Mouse (Mus musculus) intestine, embryonic 15.5 days (tissue): ENCODE measurements around the gene Gpr161. TPM values are rescaled to one million over a fixed set of nuclear protein-coding genes. Genes with fewer than 3 reads are reported as not detected.
"Not testable (repeated sequence)": the region's sequence is repeated elsewhere in the genome, so short reads cannot be mapped to it uniquely, and the experiment has no call there.

Experiments used
- ATAC-seq: fragments of 200-750 bp; cut with Nextera tagmentation; 2 replicates; pipeline ENCODE4 v1.8.0; 2017; ENCODE audit warnings: moderate TSS enrichment, moderate library complexity
- H3K27ac ChIP-seq: fragments of 300-500 bp; sonication (generic); 2 replicates; pipeline ENCODE4 v1.5.1; 2015; ENCODE audit warnings: mild to moderate bottlenecking, inconsistent platforms
- H3K27me3 ChIP-seq: fragments of 300-500 bp; sonication (generic); replicated peaks from 2 replicates; pipeline ENCODE4 v1.6.1; 2015; ENCODE audit warnings: inconsistent platforms
- H3K36me3 ChIP-seq: fragments of 300-500 bp; sonication (generic); 2 replicates; pipeline ENCODE4 v1.6.1; 2015; ENCODE audit warnings: inconsistent platforms
- H3K4me1 ChIP-seq: fragments of 300-500 bp; sonication (generic); replicated peaks from 2 replicates; pipeline ENCODE4 v1.6.1; 2015; ENCODE audit warnings: inconsistent platforms
- H3K4me2 ChIP-seq: fragments of 300-500 bp; sonication (generic); replicated peaks from 2 replicates; pipeline ENCODE4 v1.6.1; 2015; ENCODE audit warnings: mild to moderate bottlenecking, inconsistent platforms
- H3K4me3 ChIP-seq: fragments of 300-500 bp; sonication (generic); replicated peaks from 2 replicates; pipeline ENCODE4 v1.5.1; 2015; ENCODE audit warnings: inconsistent platforms
- H3K9ac ChIP-seq: fragments of 300-500 bp; sonication (generic); 2 replicates; pipeline ENCODE4 v1.6.1; 2015; ENCODE audit warnings: inconsistent platforms
- H3K9me3 ChIP-seq: fragments of 300-500 bp; sonication (generic); 2 replicates; pipeline ENCODE4 v1.6.1; 2016; ENCODE audit warnings: inconsistent platforms
- WGBS: fragments of 180-500 bp; shearing (Covaris S2); methylation state at CpG from one replicate; pipeline ENCODE4 v1.1.7; 2015; 5-methylcytosine and 5-hydroxymethylcytosine counted together
- polyA plus RNA-seq: library from polyadenylated mRNA; unstranded; fragments of >200 nt; fragmentation: Nextera tagmentation; extraction: Ambion mirVana; gene quantifications from 2 replicates; pipeline ENCODE4 v1.2.1, GENCODE M21; 2015

The Gpr161 gene
- polyA plus RNA-seq, 1 experiment from 2014 or later: 0.92 TPM

DNA sequence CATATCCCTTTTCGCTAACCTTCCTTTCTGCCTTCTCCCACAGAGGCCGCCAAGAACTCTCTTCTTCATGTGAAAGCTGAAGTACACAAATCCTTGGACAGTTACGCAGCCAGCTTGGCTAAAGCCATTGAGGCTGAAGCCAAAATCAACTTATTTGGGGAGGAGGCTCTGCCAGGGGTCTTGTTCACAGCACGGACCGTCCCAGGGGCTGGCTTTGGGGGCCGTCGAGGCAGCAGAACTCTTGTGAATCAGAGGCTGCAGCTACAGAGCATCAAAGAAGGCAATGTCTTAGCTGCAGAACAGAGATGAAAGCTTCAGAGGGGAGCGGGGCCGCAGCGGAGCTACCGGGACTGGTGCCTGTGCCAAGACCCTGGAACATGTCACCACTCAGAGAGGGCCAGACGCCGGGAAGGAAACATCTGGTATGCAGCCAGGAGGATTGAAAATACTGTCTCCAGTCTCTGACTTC lies 25.8 kb downstream of the Gpr161 start:
- 63% methylated on average over 13 of the region's 13 CpGs for WGBS
- Histone ChIP-seq H3K36me3 (peaks cover 3% of the 10 kb centered on the region; the same call in 1 of the 2 replicates), H3K4me1 (peaks cover 7% of the 10 kb centered on the region), H3K9me3 (no peaks in the 10 kb centered on the region), H3K9ac (no peak overlapping the region), H3K27me3 (no peaks in the 10 kb centered on the region), H3K27ac (peak overlapping the region; percentile 64), H3K4me2 (no peak overlapping the region), H3K4me3 (no peak overlapping the region)
- peak; percentile 45; the same call in 1 of the 2 replicates for ATAC-seq

- 70% methylated on average over 7 of the region's 7 CpGs for WGBS
- H3K9me3 ChIP-seq: no peaks in the 10 kb centered on the region
- peaks cover 7% of the 10 kb centered on the region for H3K4me1 ChIP-seq
- H3K9ac ChIP-seq: no peak overlapping the region
- no peak overlapping the region for H3K4me3 ChIP-seq
- 0 out of 2 replicates have a peak overlapping the region, but pooled peaks have one; percentile 64 for H3K27ac ChIP-seq
- 0 out of 2 replicates have a peak, but pooled peaks have one; percentile 2 for ATAC-seq
- peaks cover 3% of the 10 kb centered on the region; the same call in 1 of the 2 replicates for H3K36me3 ChIP-seq
- no peak overlapping the region for H3K4me2 ChIP-seq
- no peaks in the 10 kb centered on the region for H3K27me3 ChIP-seq
Observed at GRCm38 (mm10) chr1:165321891-165322290, 26.3 kb downstream of the Gpr161 start.

DNA sequence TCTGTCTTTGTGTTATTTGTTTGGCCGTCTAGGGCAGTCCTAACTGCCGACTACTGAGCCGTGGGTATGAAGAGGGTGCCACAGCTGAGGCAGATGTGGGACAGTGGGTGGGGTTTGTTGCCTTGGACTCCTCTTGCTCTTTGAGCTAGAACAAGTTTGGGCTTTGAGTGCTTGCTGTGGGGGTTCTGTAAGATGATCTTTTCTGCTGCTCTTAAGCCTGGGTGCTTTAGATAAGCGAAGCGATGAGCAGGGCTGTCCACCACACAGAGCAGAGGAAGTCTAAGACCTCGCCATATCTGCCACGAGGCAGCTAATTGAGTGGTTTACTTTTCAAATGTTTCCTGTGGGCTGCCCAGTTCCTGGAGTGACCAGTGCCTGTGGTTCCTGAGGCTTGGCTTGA lies 27.3 kb downstream of the Gpr161 start:
- Histone ChIP-seq H3K9me3 (no peaks in the 10 kb centered on the region), H3K36me3 (peaks cover 3% of the 10 kb centered on the region; the same call in 1 of the 2 replicates), H3K27me3 (no peaks in the 10 kb centered on the region), H3K4me3 (no peak overlapping the region), H3K4me2 (no peak overlapping the region), H3K27ac (no peak overlapping the region), H3K9ac (no peak overlapping the region), H3K4me1 (peaks cover 7% of the 10 kb centered on the region)
- ATAC-seq: no peak
- 70% methylated on average over 7 of the region's 7 CpGs for WGBS

GRCm38 (mm10) chr1:165327370-165327769 lies 31.8 kb downstream of the Gpr161 start:
- H3K27me3 ChIP-seq: no peaks in the 10 kb centered on the region
- no peak overlapping the region for H3K27ac ChIP-seq
- no peaks in the 10 kb centered on the region for H3K4me1 ChIP-seq
- ATAC-seq: no peak
- 59% methylated on average over 2 of the region's 2 CpGs for WGBS
- no peak overlapping the region for H3K4me2 ChIP-seq
- peaks cover 3% of the 10 kb centered on the region; the same call in 1 of the 2 replicates for H3K36me3 ChIP-seq
- no peaks in the 10 kb centered on the region for H3K9me3 ChIP-seq
- H3K9ac ChIP-seq: no peak overlapping the region
- H3K4me3 ChIP-seq: no peak overlapping the region

DNA sequence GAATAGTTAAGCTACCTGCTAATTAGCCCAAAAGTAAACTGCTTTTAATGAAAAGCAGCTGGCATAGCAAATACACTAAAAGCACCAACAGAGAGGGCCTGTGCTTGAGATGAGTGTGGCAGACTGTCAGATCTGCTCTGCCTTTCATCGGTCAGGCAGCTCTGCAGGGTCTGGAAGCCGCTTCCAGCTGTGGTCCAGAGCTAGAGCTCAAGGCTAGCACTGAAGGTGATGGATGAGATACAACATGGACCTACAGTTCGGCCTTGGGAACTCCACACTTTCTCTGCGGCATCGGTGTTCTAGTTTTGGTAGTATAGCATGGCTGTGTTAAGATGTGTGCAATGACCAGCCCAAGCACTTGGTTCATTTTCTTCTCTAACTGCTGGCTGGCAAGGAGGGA lies 32.2 kb downstream of the Gpr161 start:
- Histone ChIP-seq H3K4me3 (no peak overlapping the region), H3K4me2 (no peak overlapping the region), H3K27ac (no peak overlapping the region), H3K4me1 (no peaks in the 10 kb centered on the region), H3K9me3 (no peaks in the 10 kb centered on the region), H3K9ac (no peak overlapping the region), H3K36me3 (peaks cover 3% of the 10 kb centered on the region; the same call in 1 of the 2 replicates), H3K27me3 (no peaks in the 10 kb centered on the region)
- WGBS: 63% methylated on average over 5 of the region's 5 CpGs
- no peak for ATAC-seq

DNA sequence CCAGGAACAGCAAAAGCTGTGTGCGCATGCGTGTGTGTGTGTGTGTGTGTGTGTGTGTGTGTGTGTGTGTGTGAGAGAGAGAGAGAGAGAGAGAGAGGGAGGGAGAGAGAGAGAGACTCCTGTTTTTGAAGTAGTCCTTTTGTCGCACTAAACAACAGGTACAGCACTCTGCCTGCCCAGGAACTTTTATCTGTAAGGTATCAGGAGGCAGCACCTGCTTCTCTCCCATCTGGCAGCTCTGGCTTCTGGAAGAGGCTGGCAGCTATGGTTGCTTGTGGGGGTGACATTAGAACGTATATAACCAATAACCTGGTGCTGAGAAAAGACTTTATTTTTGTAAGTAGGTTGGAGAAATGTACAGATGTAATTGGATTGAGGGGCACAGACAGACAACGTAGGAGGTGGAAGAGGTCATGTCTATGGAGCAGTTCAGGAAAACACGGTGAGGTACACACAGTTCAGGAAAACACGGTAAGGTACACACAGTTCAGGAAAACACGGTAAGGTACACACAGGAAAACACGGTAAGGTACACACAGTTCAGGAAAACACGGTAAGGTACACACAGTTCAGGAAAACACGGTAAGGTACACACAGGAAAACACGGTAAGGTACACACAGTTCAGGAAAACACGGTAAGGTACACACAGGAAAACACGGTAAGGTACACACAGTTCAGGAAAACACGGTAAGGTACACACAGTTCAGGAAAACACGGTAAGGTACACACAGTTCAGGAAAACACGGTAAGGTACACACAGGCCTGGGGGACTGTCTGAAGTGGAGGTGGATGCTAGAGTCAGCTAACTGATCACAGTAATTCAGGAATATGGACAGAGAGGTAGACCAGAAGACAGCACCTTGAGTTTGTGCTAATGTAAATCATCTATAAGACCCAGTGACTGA lies 33.0 kb downstream of the Gpr161 start:
- H3K36me3 ChIP-seq, H3K4me3 ChIP-seq, H3K4me2 ChIP-seq, H3K9me3 ChIP-seq, H3K9ac ChIP-seq, H3K27ac ChIP-seq, H3K27me3 ChIP-seq, ATAC-seq, H3K4me1 ChIP-seq: not testable (repeated sequence)
- 89% methylated on average over 17 of the region's 17 CpGs for WGBS

- no peak for ATAC-seq
- Histone ChIP-seq H3K4me3 (no peak overlapping the region), H3K9me3 (no peaks in the 10 kb centered on the region), H3K36me3 (no peaks in the 10 kb centered on the region), H3K27me3 (no peaks in the 10 kb centered on the region), H3K4me2 (no peak overlapping the region), H3K27ac (no peak overlapping the region), H3K4me1 (no peaks in the 10 kb centered on the region), H3K9ac (no peak overlapping the region)
Observed at GRCm38 (mm10) chr1:165330859-165331258, 35.3 kb downstream of the Gpr161 start.

- WGBS: 83% methylated on average over 3 of the region's 3 CpGs
- Histone ChIP-seq H3K27me3 (no peaks in the 10 kb centered on the region), H3K9ac (no peak overlapping the region), H3K36me3 (no peaks in the 10 kb centered on the region), H3K9me3 (no peaks in the 10 kb centered on the region), H3K4me1 (no peaks in the 10 kb centered on the region), H3K27ac (no peak overlapping the region), H3K4me3 (no peak overlapping the region), H3K4me2 (no peak overlapping the region)
- ATAC-seq: no peak
Observed at GRCm38 (mm10) chr1:165332797-165333196, 37.2 kb downstream of the Gpr161 start.

DNA sequence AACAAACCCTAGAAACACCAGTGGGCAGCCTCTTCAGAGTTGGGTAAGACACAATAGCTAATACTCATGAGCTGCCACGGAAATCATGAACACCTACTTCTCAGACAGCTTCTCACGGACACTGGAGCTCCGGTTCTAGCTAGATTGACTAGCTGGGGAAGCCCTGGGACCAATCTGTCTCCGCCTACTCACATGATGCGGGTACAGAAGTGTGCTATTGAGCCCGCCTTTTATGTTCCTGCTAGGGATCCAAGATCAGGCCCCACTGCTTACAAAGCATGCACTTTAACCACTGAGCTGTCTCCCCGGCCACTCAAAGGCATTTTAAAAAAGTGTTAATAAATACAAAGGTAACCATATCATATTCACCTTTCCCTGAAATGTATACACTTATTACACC lies 46.5 kb downstream of the Gpr161 start:
- no peak overlapping the region for H3K4me3 ChIP-seq
- no peak overlapping the region for H3K27ac ChIP-seq
- no peaks in the 10 kb centered on the region for H3K36me3 ChIP-seq
- no peak overlapping the region for H3K9ac ChIP-seq
- peak; percentile 71 for ATAC-seq
- 71% methylated on average over 7 of the region's 7 CpGs for WGBS
- H3K27me3 ChIP-seq: no peaks in the 10 kb centered on the region
- H3K9me3 ChIP-seq: no peaks in the 10 kb centered on the region
- H3K4me2 ChIP-seq: no peak overlapping the region
- H3K4me1 ChIP-seq: no peaks in the 10 kb centered on the region

DNA sequence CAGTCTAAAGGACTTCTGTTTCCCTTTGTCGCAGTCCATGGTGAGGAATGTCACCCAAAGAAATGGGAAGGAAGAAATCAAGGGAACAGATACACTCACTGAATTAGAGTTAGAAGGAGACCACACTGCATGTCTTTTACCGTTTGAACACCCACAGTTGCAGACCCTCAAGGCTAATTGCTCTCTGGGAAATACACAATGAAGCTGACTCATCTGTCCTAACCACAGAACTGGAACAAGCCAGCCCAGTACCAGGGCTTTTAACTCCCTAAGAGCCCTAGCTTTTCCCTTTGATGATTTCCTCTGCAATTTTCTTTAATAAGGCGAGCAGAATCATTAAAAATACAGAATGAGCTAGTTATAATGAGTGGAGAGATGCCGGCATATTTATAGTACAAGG lies 48.9 kb downstream of the Gpr161 start:
- Histone ChIP-seq H3K9me3 (no peaks in the 10 kb centered on the region), H3K4me3 (no peak overlapping the region), H3K36me3 (no peaks in the 10 kb centered on the region), H3K27ac (no peak overlapping the region), H3K27me3 (no peaks in the 10 kb centered on the region), H3K9ac (no peak overlapping the region), H3K4me2 (no peak overlapping the region), H3K4me1 (no peaks in the 10 kb centered on the region)
- WGBS: 68% methylated on average over 4 of the region's 4 CpGs
- no peak for ATAC-seq

GRCm38 (mm10) chr1:165348627-165349026 lies 53.0 kb downstream of the Gpr161 start:
- no peaks in the 10 kb centered on the region for H3K27me3 ChIP-seq
- no peak overlapping the region for H3K4me3 ChIP-seq
- H3K4me1 ChIP-seq: no peaks in the 10 kb centered on the region
- H3K9me3 ChIP-seq: no peaks in the 10 kb centered on the region
- no peak overlapping the region for H3K4me2 ChIP-seq
- peak; percentile 87 for ATAC-seq
- no peaks in the 10 kb centered on the region for H3K36me3 ChIP-seq
- no peak overlapping the region for H3K27ac ChIP-seq
- H3K9ac ChIP-seq: no peak overlapping the region

DNA sequence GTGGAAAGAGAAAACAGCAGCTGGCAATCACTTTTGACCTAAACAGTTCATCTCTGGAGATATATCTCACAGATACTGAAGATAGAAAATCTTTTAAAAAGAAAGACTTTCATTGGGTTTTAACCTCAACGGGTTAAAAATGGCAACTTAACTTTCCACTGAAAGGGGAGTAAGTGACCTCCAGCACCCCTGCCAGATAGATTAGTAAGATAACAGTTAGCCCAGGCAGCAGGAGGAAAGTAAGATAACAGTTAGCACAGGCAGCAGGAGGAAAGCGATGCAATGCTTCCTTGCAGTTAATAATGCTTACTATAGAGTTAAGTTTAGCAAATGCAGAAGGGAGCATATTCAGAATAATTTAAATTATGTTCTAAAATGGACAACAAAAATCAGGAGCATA lies 60.8 kb downstream of the Gpr161 start:
- WGBS: 24% methylated on average over 2 of the region's 2 CpGs
- H3K9me3 ChIP-seq: no peaks in the 10 kb centered on the region
- H3K27me3 ChIP-seq: no peaks in the 10 kb centered on the region
- no peaks in the 10 kb centered on the region for H3K36me3 ChIP-seq
- no peak overlapping the region for H3K4me2 ChIP-seq
- no peak for ATAC-seq
- H3K9ac ChIP-seq: no peak overlapping the region
- H3K4me1 ChIP-seq: no peaks in the 10 kb centered on the region
- H3K27ac ChIP-seq: no peak overlapping the region
- no peak overlapping the region for H3K4me3 ChIP-seq

GRCm38 (mm10) chr1:165363271-165363670 lies 67.7 kb downstream of the Gpr161 start:
- no peak for ATAC-seq
- Histone ChIP-seq H3K27me3 (no peaks in the 10 kb centered on the region), H3K4me3 (no peak overlapping the region), H3K4me2 (no peak overlapping the region), H3K4me1 (no peaks in the 10 kb centered on the region), H3K36me3 (no peaks in the 10 kb centered on the region), H3K9ac (no peak overlapping the region), H3K27ac (no peak overlapping the region), H3K9me3 (no peaks in the 10 kb centered on the region)
- WGBS: 63% methylated on average over 2 of the region's 2 CpGs
